Mouse (Mus musculus): ENCODE results near the gene Klk1b27. TPM values are rescaled to one million over a fixed set of nuclear protein-coding genes. Genes with fewer than 3 reads are reported as not detected.
"Not testable (repeated sequence)": the region's sequence is repeated elsewhere in the genome, so short reads cannot be mapped to it uniquely, and the experiment has no call there.

Gene Klk1b27
- not detected in 2 replicates for polyA plus RNA-seq (2015; fragmentation: Nextera tagmentation; extraction: Ambion mirVana)

- H3K4me2 ChIP-seq; H3K9me3 ChIP-seq (replicated peaks); H3K27ac ChIP-seq (replicated peaks); H3K9ac ChIP-seq; ATAC-seq (ENCODE audit: insufficient read depth); H3K4me1 ChIP-seq (replicated peaks); H3K4me3 ChIP-seq (replicated peaks); H3K27me3 ChIP-seq; H3K36me3 ChIP-seq (replicated peaks): not testable (repeated sequence)
- 53% methylated on average over 3 of the region's 3 CpGs for WGBS (ENCODE audit: insufficient replicate concordance)
Measured at GRCm38 (mm10) chr7:44051990-44052389, at the start of gene Klk1b27. Klk1b27 (plus strand) TSS chr7:44052290.

- H3K4me2 ChIP-seq, result no peak overlapping the region
- ATAC-seq (ENCODE audit: insufficient read depth), result no peak
Measured at GRCm38 (mm10) chr7:44004847-44005246, 47.2 kb upstream of the Klk1b27 start.

GRCm38 (mm10) chr7:44011868-44012267 lies 40.2 kb upstream of the Klk1b27 start, which contains the start of gene Klk1b26:
Klk1b26 (plus strand) TSS chr7:44012168.
- ATAC-seq (ENCODE audit: insufficient read depth); H3K4me1 ChIP-seq (replicated peaks); H3K27me3 ChIP-seq; H3K9me3 ChIP-seq (replicated peaks); H3K4me2 ChIP-seq; H3K9ac ChIP-seq; H3K4me3 ChIP-seq (replicated peaks); H3K36me3 ChIP-seq (replicated peaks); H3K27ac ChIP-seq (replicated peaks): not testable (repeated sequence)

More at GRCm38 (mm10) chr7:44004847-44005246, 47.2 kb upstream of the Klk1b27 start:
- Histone ChIP-seq H3K4me1 (replicated peaks) (no peaks in the 10 kb centered on the region), H3K27ac (replicated peaks) (no peak overlapping the region), H3K4me3 (replicated peaks) (no peak overlapping the region), H3K9me3 (replicated peaks) (no peaks in the 10 kb centered on the region), H3K27me3 (no peaks in the 10 kb centered on the region), H3K9ac (no peak overlapping the region), H3K36me3 (replicated peaks) (no peaks in the 10 kb centered on the region)

- H3K36me3 ChIP-seq (replicated peaks); H3K9ac ChIP-seq; H3K9me3 ChIP-seq (replicated peaks); H3K27ac ChIP-seq (replicated peaks); ATAC-seq (ENCODE audit: insufficient read depth); H3K4me1 ChIP-seq (replicated peaks); H3K4me2 ChIP-seq; H3K4me3 ChIP-seq (replicated peaks); H3K27me3 ChIP-seq: not testable (repeated sequence)
- 58% methylated on average over 6 of the region's 6 CpGs for WGBS (ENCODE audit: insufficient replicate concordance)
Measured at GRCm38 (mm10) chr7:44014666-44015065, 37.4 kb upstream of the Klk1b27 start.

DNA sequence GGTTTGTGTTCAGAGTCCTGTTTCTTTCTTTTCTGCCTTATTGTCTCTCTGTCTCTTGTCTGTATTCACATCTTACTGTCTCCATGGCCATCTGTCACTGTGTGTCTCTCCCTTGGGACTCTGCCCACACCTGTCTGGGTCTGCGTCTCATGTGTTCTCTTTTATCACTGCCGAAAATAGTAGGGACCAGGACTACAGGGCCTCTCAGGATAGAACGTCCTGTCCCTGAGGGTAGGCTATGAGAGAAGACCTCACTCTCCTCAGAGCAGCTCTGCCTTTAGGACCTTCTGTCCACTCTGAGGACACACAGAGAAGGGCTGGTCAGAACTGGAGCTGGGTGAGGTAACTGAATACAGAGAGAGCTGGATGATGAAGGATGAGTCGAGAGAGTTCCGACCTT lies 37.0 kb upstream of the Klk1b27 start:
- no peak overlapping the region for H3K27ac ChIP-seq (replicated peaks)
- WGBS (ENCODE audit: insufficient replicate concordance), result 65% methylated on average over 5 of the region's 5 CpGs
- no peaks in the 10 kb centered on the region for H3K9me3 ChIP-seq (replicated peaks)
- no peaks in the 10 kb centered on the region for H3K27me3 ChIP-seq
- H3K4me3 ChIP-seq (replicated peaks), result no peak overlapping the region
- H3K4me2 ChIP-seq, result no peak overlapping the region
- H3K9ac ChIP-seq, result no peak overlapping the region
- no peaks in the 10 kb centered on the region for H3K4me1 ChIP-seq (replicated peaks)
- no peak for ATAC-seq (ENCODE audit: insufficient read depth)
- no peaks in the 10 kb centered on the region for H3K36me3 ChIP-seq (replicated peaks)

GRCm38 (mm10) chr7:44072117-44072516 lies 20.0 kb downstream of the Klk1b27 start:
- Histone ChIP-seq H3K36me3 (replicated peaks) (no peaks in the 10 kb centered on the region), H3K27ac (replicated peaks) (no peak overlapping the region), H3K9me3 (replicated peaks) (no peaks in the 10 kb centered on the region), H3K4me1 (replicated peaks) (no peaks in the 10 kb centered on the region), H3K4me3 (replicated peaks) (no peak overlapping the region), H3K27me3 (no peaks in the 10 kb centered on the region), H3K9ac (no peak overlapping the region), H3K4me2 (no peak overlapping the region)
- 46% methylated on average over 2 of the region's 2 CpGs for WGBS (ENCODE audit: insufficient replicate concordance)
- ATAC-seq (ENCODE audit: insufficient read depth), result no peak

DNA sequence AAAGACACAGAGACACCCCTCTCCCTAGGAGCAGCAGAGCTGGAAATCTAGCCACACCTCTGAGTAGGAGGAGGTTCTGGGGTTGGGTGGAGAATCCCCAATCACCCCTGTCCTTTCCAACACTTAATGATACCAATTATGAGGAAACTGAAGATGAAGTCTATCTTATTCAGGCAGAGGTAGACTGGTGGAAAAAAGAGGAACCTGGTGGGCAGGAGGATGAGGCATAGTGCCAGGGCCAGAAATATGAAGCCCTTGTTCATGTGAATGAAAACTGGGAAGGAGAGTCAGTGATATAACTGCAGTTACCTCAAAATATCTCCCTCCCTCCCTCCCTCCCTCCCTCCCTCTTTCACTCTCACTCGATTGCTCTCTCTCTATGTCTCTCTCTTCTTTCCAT lies 25.6 kb downstream of the Klk1b27 start:
- H3K4me2 ChIP-seq, result no peak overlapping the region
- WGBS (ENCODE audit: insufficient replicate concordance), result 38% methylated on average over 1 of the region's 1 CpGs

GRCm38 (mm10) chr7:44096111-44096510 lies 44.0 kb downstream of the Klk1b27 start:
- no peaks in the 10 kb centered on the region for H3K4me1 ChIP-seq (replicated peaks)
- H3K4me3 ChIP-seq (replicated peaks), result no peak overlapping the region
- H3K4me2 ChIP-seq, result no peak overlapping the region
- no peak overlapping the region for H3K27ac ChIP-seq (replicated peaks)
- no peak for ATAC-seq (ENCODE audit: insufficient read depth)
- H3K9ac ChIP-seq, result no peak overlapping the region
- WGBS (ENCODE audit: insufficient replicate concordance), result 53% methylated on average over 1 of the region's 1 CpGs
- no peaks in the 10 kb centered on the region for H3K36me3 ChIP-seq (replicated peaks)
- no peaks in the 10 kb centered on the region for H3K9me3 ChIP-seq (replicated peaks)
- no peaks in the 10 kb centered on the region for H3K27me3 ChIP-seq

More for the DNA sequence above, 25.6 kb downstream of the Klk1b27 start:
- Histone ChIP-seq H3K36me3 (replicated peaks) (no peaks in the 10 kb centered on the region), H3K4me1 (replicated peaks) (no peaks in the 10 kb centered on the region), H3K4me3 (replicated peaks) (no peak overlapping the region), H3K9ac (no peak overlapping the region), H3K9me3 (replicated peaks) (no peaks in the 10 kb centered on the region), H3K27me3 (no peaks in the 10 kb centered on the region), H3K27ac (replicated peaks) (no peak overlapping the region)
- no peak for ATAC-seq (ENCODE audit: insufficient read depth)

- ATAC-seq (ENCODE audit: insufficient read depth), result not testable (repeated sequence)
- 58% methylated on average over 3 of the region's 3 CpGs for WGBS (ENCODE audit: insufficient replicate concordance)
Measured at GRCm38 (mm10) chr7:44102028-44102427, 49.9 kb downstream of the Klk1b27 start, which contains the start of gene Klk1b21. Klk1b21 (plus strand) TSS chr7:44102328.

More at GRCm38 (mm10) chr7:44102028-44102427, 49.9 kb downstream of the Klk1b27 start, which contains the start of gene Klk1b21:
- not testable (repeated sequence) for H3K9me3 ChIP-seq (replicated peaks); H3K4me3 ChIP-seq (replicated peaks); H3K27me3 ChIP-seq; H3K9ac ChIP-seq; H3K36me3 ChIP-seq (replicated peaks); H3K27ac ChIP-seq (replicated peaks); H3K4me2 ChIP-seq; H3K4me1 ChIP-seq (replicated peaks)

Other genes with a start within 250 kb of the Klk1b27 start
- gene Klk7, start 241.0 kb upstream of the Klk1b27 start, polyA plus RNA-seq (2015; fragmentation: Nextera tagmentation; extraction: Ambion mirVana), result not detected in 2 replicates
- gene Klk6, start 227.8 kb upstream of the Klk1b27 start, polyA plus RNA-seq (2015; fragmentation: Nextera tagmentation; extraction: Ambion mirVana), result not detected in 2 replicates
- gene Klk5, start 210.3 kb upstream of the Klk1b27 start, polyA plus RNA-seq (2015; fragmentation: Nextera tagmentation; extraction: Ambion mirVana), result not detected in 2 replicates
- gene Klk4, start 171.1 kb upstream of the Klk1b27 start, polyA plus RNA-seq (2015; fragmentation: Nextera tagmentation; extraction: Ambion mirVana), result not detected in 2 replicates
- not detected in 2 replicates for gene Klk15, start 118.5 kb upstream of the Klk1b27 start, polyA plus RNA-seq (2015; fragmentation: Nextera tagmentation; extraction: Ambion mirVana)
- not detected in 2 replicates for gene Klk1b8, start 101.6 kb upstream of the Klk1b27 start, polyA plus RNA-seq (2015; fragmentation: Nextera tagmentation; extraction: Ambion mirVana)
- gene Klk1b1, start 85.5 kb upstream of the Klk1b27 start, polyA plus RNA-seq (2015; fragmentation: Nextera tagmentation; extraction: Ambion mirVana), result not detected in 2 replicates
- gene Klk1b9, start 76.2 kb upstream of the Klk1b27 start, polyA plus RNA-seq (2015; fragmentation: Nextera tagmentation; extraction: Ambion mirVana), result not detected in 2 replicates
- not detected in 2 replicates for gene Klk1b11, start 56.4 kb upstream of the Klk1b27 start, polyA plus RNA-seq (2015; fragmentation: Nextera tagmentation; extraction: Ambion mirVana)
- 0.12 and 0.14 TPM in 2 replicates for gene Klk1b26, start 40.1 kb upstream of the Klk1b27 start, polyA plus RNA-seq (2015; fragmentation: Nextera tagmentation; extraction: Ambion mirVana)
- not detected in 2 replicates for gene Klk1b21, start 50.0 kb downstream of the Klk1b27 start, polyA plus RNA-seq (2015; fragmentation: Nextera tagmentation; extraction: Ambion mirVana)
- not detected in 2 replicates for gene Klk1b22, start 60.4 kb downstream of the Klk1b27 start, polyA plus RNA-seq (2015; fragmentation: Nextera tagmentation; extraction: Ambion mirVana)
- gene Klk1b16, start 84.5 kb downstream of the Klk1b27 start, polyA plus RNA-seq (2015; fragmentation: Nextera tagmentation; extraction: Ambion mirVana), result not detected in 2 replicates
- not detected in 2 replicates for gene Klk1b24, start 135.9 kb downstream of the Klk1b27 start, polyA plus RNA-seq (2015; fragmentation: Nextera tagmentation; extraction: Ambion mirVana)
- not detected in 2 replicates for gene Klk1b3, start 145.9 kb downstream of the Klk1b27 start, polyA plus RNA-seq (2015; fragmentation: Nextera tagmentation; extraction: Ambion mirVana)
- not detected in 2 replicates for gene Klk1b4, start 155.1 kb downstream of the Klk1b27 start, polyA plus RNA-seq (2015; fragmentation: Nextera tagmentation; extraction: Ambion mirVana)
- gene Klk1b5, start 163.7 kb downstream of the Klk1b27 start, polyA plus RNA-seq (2015; fragmentation: Nextera tagmentation; extraction: Ambion mirVana), result not detected in 2 replicates
- gene Klk1, start 173.1 kb downstream of the Klk1b27 start, polyA plus RNA-seq (2015; fragmentation: Nextera tagmentation; extraction: Ambion mirVana), result 0.16 TPM in 1 of 2 replicates, not detected in the other
- gene Gm36864, start 183.9 kb downstream of the Klk1b27 start, polyA plus RNA-seq (2015; fragmentation: Nextera tagmentation; extraction: Ambion mirVana), result 0.07 TPM in 1 of 2 replicates, not detected in the other
- 0.94 and 1.2 TPM in 2 replicates for gene 1700028J19Rik, start 194.4 kb downstream of the Klk1b27 start, polyA plus RNA-seq (2015; fragmentation: Nextera tagmentation; extraction: Ambion mirVana)
- gene 2410002F23Rik, start 194.4 kb downstream of the Klk1b27 start, polyA plus RNA-seq (2015; fragmentation: Nextera tagmentation; extraction: Ambion mirVana), result 28.0 and 30.3 TPM in 2 replicates
- 0.14 TPM in 1 of 2 replicates, not detected in the other for gene Acp4, start 205.1 kb downstream of the Klk1b27 start, polyA plus RNA-seq (2015; fragmentation: Nextera tagmentation; extraction: Ambion mirVana)
- gene Gm15517, start 209.2 kb downstream of the Klk1b27 start, polyA plus RNA-seq (2015; fragmentation: Nextera tagmentation; extraction: Ambion mirVana), result not detected in 2 replicates